Mouse (Mus musculus) yolk sac, embryonic 10.5 days (tissue): ENCODE data around the gene Sbpl.
"Not testable (repeated sequence)": the region's sequence is repeated elsewhere in the genome, so short reads cannot be mapped to it uniquely, and the experiment has no call there.

Experiments used
- DNase-seq: peaks from one replicate; pipeline ENCODE4 v3.0.0-alpha.2; 2017; ENCODE audit warnings: low spot score

Gene Sbpl

GRCm38 (mm10) chr17:23960084-23960738 lies 5.1 kb upstream of the Sbpl start:
- DNase-seq, result peak; percentile 72

- not testable (repeated sequence) for DNase-seq
Observed at GRCm38 (mm10) chr17:23950828-23951227, 4.2 kb downstream of the Sbpl start.

GRCm38 (mm10) chr17:23949068-23949467 lies 6.0 kb downstream of the Sbpl start:
- DNase-seq, result no peak

- DNase-seq, result not testable (repeated sequence)
Observed at GRCm38 (mm10) chr17:23947486-23947885, 7.6 kb downstream of the Sbpl start.

- no peak for DNase-seq
Observed at GRCm38 (mm10) chr17:23941372-23941771, 13.7 kb downstream of the Sbpl start, which contains the start of gene Sbp. Sbp (plus strand) TSS chr17:23941672.

- DNase-seq, result no peak
Observed at GRCm38 (mm10) chr17:23931157-23931556, 23.9 kb downstream of the Sbpl start.

GRCm38 (mm10) chr17:23925090-23925493 lies 30.0 kb downstream of the Sbpl start:
- peak; percentile 56 for DNase-seq

- DNase-seq, result peak; percentile 93
Observed at GRCm38 (mm10) chr17:23924531-23925007, 30.5 kb downstream of the Sbpl start.

GRCm38 (mm10) chr17:23917158-23917557 lies 37.9 kb downstream of the Sbpl start, which contains the start of gene Dcpp3:
Dcpp3 (plus strand) TSS chr17:23917458.
- DNase-seq, result not testable (repeated sequence)
